Mouse (Mus musculus) hematopoietic stem cell, adult 5-6 weeks (primary cell): Measurements from ENCODE around the gene Adm. TPM values are rescaled to one million over a fixed set of nuclear protein-coding genes. Genes with fewer than 3 reads are reported as not detected.
"Not testable (repeated sequence)": the region's sequence is repeated elsewhere in the genome, so short reads cannot be mapped to it uniquely, and the experiment has no call there.

ENCODE experiments used
- ATAC-seq, 2 experiments: fragments of 125-278 bp in 1 of 2; replicated peaks in 1 of 2; 2 replicates each; pipeline ENCODE4 v1.8.0; 2016 to 2017; ENCODE audit warnings: inconsistent platforms in 2 of 2, mild to moderate bottlenecking in 2 of 2, moderate number of reproducible peaks in 2 of 2, low read depth in 1 of 2, moderate TSS enrichment in 1 of 2; ENCODE audit not compliant: low FRiP score in 2 of 2, poor library complexity in 2 of 2, severe bottlenecking in 2 of 2, insufficient read depth in 1 of 2, low TSS enrichment in 1 of 2
- total RNA-seq: library from RNA; stranded (forward); fragments of 172-1452, 232-1000 nt; gene quantifications from 2 replicates; pipeline ENCODE4 v1.2.3, GENCODE M21; 2017

The Adm gene
- 0.44 TPM in 1 of 2 replicates, not detected in the other for total RNA-seq

GRCm38 (mm10) chr7:110627486-110628272, at the start of gene Adm:
Adm (plus strand) TSS chr7:110627661.
- ATAC-seq = peak; percentile 31 to 40; a peak in 1 of 4 replicates

- no peak for ATAC-seq
Observed at GRCm38 (mm10) chr7:110583705-110584104, 43.8 kb upstream of the Adm start.

GRCm38 (mm10) chr7:110584159-110584558, 43.3 kb upstream of the Adm start:
- ATAC-seq = no peak

- no peak for ATAC-seq
Observed at GRCm38 (mm10) chr7:110585250-110585649, 42.2 kb upstream of the Adm start.

- ATAC-seq = no peak
Observed at GRCm38 (mm10) chr7:110587721-110588120, 39.7 kb upstream of the Adm start.

- not testable (repeated sequence) for ATAC-seq
Observed at GRCm38 (mm10) chr7:110593991-110594390, 33.5 kb upstream of the Adm start.

GRCm38 (mm10) chr7:110597141-110597540, 30.3 kb upstream of the Adm start:
- ATAC-seq = no peak

GRCm38 (mm10) chr7:110605476-110605875, 22.0 kb upstream of the Adm start:
- no peak for ATAC-seq

GRCm38 (mm10) chr7:110606906-110607305, 20.6 kb upstream of the Adm start:
- no peak for ATAC-seq

- no peak for ATAC-seq
Observed at GRCm38 (mm10) chr7:110613381-110614132, 13.9 kb upstream of the Adm start.

GRCm38 (mm10) chr7:110614133-110615063, 13.1 kb upstream of the Adm start, which contains the start of gene Sbf2:
Sbf2 (minus strand) TSS chr7:110614922.
- ATAC-seq = no peak; a peak in 1 of 4 replicates

GRCm38 (mm10) chr7:110615151-110615631, 12.3 kb upstream of the Adm start:
- no peak for ATAC-seq

GRCm38 (mm10) chr7:110615792-110616191, 11.7 kb upstream of the Adm start:
- ATAC-seq = no peak

- ATAC-seq = peak; percentile 62 to 77
Observed at GRCm38 (mm10) chr7:110619086-110619611, 8.3 kb upstream of the Adm start.

GRCm38 (mm10) chr7:110624067-110624466, 3.4 kb upstream of the Adm start:
- ATAC-seq = no peak

GRCm38 (mm10) chr7:110624961-110625360, 2.5 kb upstream of the Adm start:
- ATAC-seq = no peak

- no peak for ATAC-seq
Observed at GRCm38 (mm10) chr7:110625489-110625888, 2.0 kb upstream of the Adm start.
